Comparison of ENCODE assay signal across 10 mouse cellular contexts in the genomic region with DNA sequence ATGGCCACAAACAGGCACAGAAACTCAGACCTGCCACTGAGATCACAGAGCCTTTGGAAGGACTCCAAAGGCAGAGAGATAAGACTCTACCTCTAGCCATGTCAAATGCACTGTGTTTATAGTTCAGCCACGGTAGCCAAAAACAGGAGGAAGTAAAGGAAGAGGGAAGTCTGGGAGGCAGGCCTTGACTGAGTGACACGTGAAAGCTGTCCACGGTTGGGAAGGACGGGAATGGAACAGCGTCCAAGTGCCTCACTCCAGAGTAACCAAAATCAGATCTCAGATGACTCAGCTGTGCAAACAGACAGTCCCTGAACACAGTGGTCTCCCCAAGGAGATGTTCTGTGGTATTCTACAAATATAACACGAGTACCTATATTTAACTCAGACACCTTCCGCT. TPM values are rescaled to one million over a fixed set of nuclear protein-coding genes. Genes with fewer than 3 reads are reported as not detected.
DNase-seq lines count a peak whose midpoint lies in the region; ATAC-seq lines count a peak whose summit lies in the region.
"Had no signal": no experiment of that assay in that cellular context is flagged by ENCODE, and none has a peak within 500 bp of the region (broad histone marks: within the 10 kb centered on the region; RNA-seq: fewer than 3 reads in every experiment).

No protein-coding gene starts in this region.

- H3K4me3 ChIP-seq in midbrain, embryonic 16.5 days (ENCODE audit: low read depth, low read length) = no peak overlapping the region
- H3K4me3 ChIP-seq: neural tube, embryonic 12.5 days had no signal

- H3K4me2 ChIP-seq in midbrain, embryonic 16.5 days (ENCODE audit: low read length) = no peak overlapping the region
- H3K4me2 ChIP-seq: neural tube, embryonic 12.5 days had no signal

- peaks cover 10% of the 10 kb centered on the region for H3K4me1 ChIP-seq in midbrain, embryonic 16.5 days (ENCODE audit: control insufficient read depth, insufficient read depth, low read length)

- DNase-seq in cerebellum, postnatal 25 days = peak; percentile 38 to 48
- DNase-seq in cerebellum, postnatal 10 days = no peak
- peak; percentile 29 to 75 for DNase-seq in right cerebral cortex, postnatal 36 days (ENCODE audit: low spot score in 2 of 2)
- no peak for DNase-seq in right cerebral cortex, postnatal 14 days
- peak; percentile 52 for DNase-seq in heart, postnatal 4 days
- no peak for DNase-seq in thymus, postnatal 0 days (ENCODE audit: low spot score)
- DNase-seq in frontal cortex, postnatal 14 days (ENCODE audit: low spot score in 2 of 2) = no peak
- DNase-seq: gastrocnemius, postnatal 25 days had no signal

- H3K9me3 ChIP-seq in midbrain, embryonic 16.5 days (replicated peaks; ENCODE audit: control insufficient read depth, low read length, poor library complexity, severe bottlenecking) = no peaks in the 10 kb centered on the region
- H3K9me3 ChIP-seq: neural tube, embryonic 12.5 days had no signal

- no peak overlapping the region for H3K9ac ChIP-seq in midbrain, embryonic 16.5 days (ENCODE audit: low read depth, low read length)
- H3K9ac ChIP-seq: neural tube, embryonic 12.5 days had no signal

- H3K27ac ChIP-seq in midbrain, embryonic 16.5 days (ENCODE audit: low read length) = no peak overlapping the region
- H3K27ac ChIP-seq: neural tube, embryonic 12.5 days had no signal

- 74% methylated on average over 7 of the region's 7 CpGs for WGBS in midbrain, embryonic 16.5 days

- no peaks in the 10 kb centered on the region for H3K27me3 ChIP-seq in midbrain, embryonic 16.5 days (ENCODE audit: control insufficient read depth, insufficient read depth, low read depth, low read length)
- H3K27me3 ChIP-seq: neural tube, embryonic 12.5 days had no signal

- no peak for ATAC-seq in midbrain, embryonic 16.5 days

- no peaks in the 10 kb centered on the region for H3K36me3 ChIP-seq in midbrain, embryonic 16.5 days (ENCODE audit: control insufficient read depth, insufficient read depth, low read length)
- H3K36me3 ChIP-seq: neural tube, embryonic 12.5 days had no signal

RNA-seq across cellular contexts. Expression of gene A730071L15Rik, which starts 25.1 kb away (rescaled TPM):
- under 1 TPM in 1 of 2 experiments, not detected in 1; 0.20 TPM for total RNA-seq in heart, postnatal 4 days (2021)
- 0.55 and 0.93 TPM in 2 replicates for polyA plus RNA-seq in thymus, postnatal 0 days (2015; fragmentation: Nextera tagmentation; extraction: Ambion mirVana)
- 0.51 and 0.63 TPM in 2 replicates for polyA plus RNA-seq in midbrain, embryonic 16.5 days (2015; fragmentation: Nextera tagmentation; extraction: Ambion mirVana)

RNA-seq across cellular contexts. Expression of gene Nudcd3, which starts 25.5 kb away (rescaled TPM):
- total RNA-seq in heart, postnatal 4 days (2021) = 10 to 100 TPM; 64.2 to 66.8 TPM
- polyA plus RNA-seq in thymus, postnatal 0 days (2015; fragmentation: Nextera tagmentation; extraction: Ambion mirVana) = 33.5 and 37.7 TPM in 2 replicates
- polyA plus RNA-seq in midbrain, embryonic 16.5 days (2015; fragmentation: Nextera tagmentation; extraction: Ambion mirVana) = 80.2 TPM in 2 replicates

RNA-seq across cellular contexts. Expression of gene Npc1l1, which starts 55.2 kb away (rescaled TPM):
- under 1 TPM in 1 of 2 experiments, not detected in 1; 0.07 TPM for total RNA-seq in heart, postnatal 4 days (2021)
- polyA plus RNA-seq in thymus, postnatal 0 days (2015; fragmentation: Nextera tagmentation; extraction: Ambion mirVana) = 0.04 TPM in 2 replicates
- polyA plus RNA-seq in midbrain, embryonic 16.5 days (2015; fragmentation: Nextera tagmentation; extraction: Ambion mirVana) = 0.08 and 0.14 TPM in 2 replicates
- polyA plus RNA-seq: neural tube, embryonic 12.5 days had no signal

Comparison
In these comparisons a context has a peak if more than half of its experiments do, and no peak if none do; other contexts are left out.
1. DNase-seq: peak in cerebellum, postnatal 25 days (2 of 2), right cerebral cortex, postnatal 36 days (2 of 2) and heart, postnatal 4 days (single experiment); none in cerebellum, postnatal 10 days (0 of 2), right cerebral cortex, postnatal 14 days (single experiment), thymus, postnatal 0 days (single experiment) and frontal cortex, postnatal 14 days (0 of 2).